Mouse (Mus musculus): ENCODE results near the gene Barhl2. TPM values are rescaled to one million over a fixed set of nuclear protein-coding genes. Genes with fewer than 3 reads are reported as not detected.

Barhl2 gene
- total RNA-seq, 2 experiments from 2014 or later = 0.84 to 2.5 TPM

DNA sequence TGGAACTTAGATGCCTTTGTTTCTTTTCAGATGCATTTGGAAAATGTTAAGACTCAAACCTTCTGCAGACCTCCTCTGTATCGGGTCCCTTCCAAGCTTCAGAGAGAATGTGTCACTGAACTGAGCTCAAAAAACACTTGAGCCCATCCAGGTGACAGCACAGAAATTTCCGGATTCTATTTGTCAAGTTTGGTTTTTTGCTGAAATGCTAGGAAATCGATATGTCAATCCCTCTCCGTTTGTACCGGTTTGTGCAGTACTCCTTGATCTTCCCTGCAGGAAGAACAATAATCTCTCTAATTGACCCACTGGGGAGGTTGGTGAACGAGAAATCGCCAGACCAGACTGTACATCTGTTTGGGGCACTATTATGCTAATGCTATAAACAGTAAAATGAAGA, 2.0 kb downstream of the Barhl2 start:
- no peak for DNase-seq
- intact Hi-C loops (cut with DNase I) = loop anchor here (5.0 kb wide), 1 partner anchor 454 kb away; no protein-coding TSS in a partner anchor

- intact Hi-C loops (cut with DNase I) = loop anchor here (5.0 kb wide), 1 partner anchor 453 kb away; no protein-coding TSS in a partner anchor
- DNase-seq = no peak
Measured at GRCm38 (mm10) chr5:106455106-106455920, 2.7 kb downstream of the Barhl2 start.

DNA sequence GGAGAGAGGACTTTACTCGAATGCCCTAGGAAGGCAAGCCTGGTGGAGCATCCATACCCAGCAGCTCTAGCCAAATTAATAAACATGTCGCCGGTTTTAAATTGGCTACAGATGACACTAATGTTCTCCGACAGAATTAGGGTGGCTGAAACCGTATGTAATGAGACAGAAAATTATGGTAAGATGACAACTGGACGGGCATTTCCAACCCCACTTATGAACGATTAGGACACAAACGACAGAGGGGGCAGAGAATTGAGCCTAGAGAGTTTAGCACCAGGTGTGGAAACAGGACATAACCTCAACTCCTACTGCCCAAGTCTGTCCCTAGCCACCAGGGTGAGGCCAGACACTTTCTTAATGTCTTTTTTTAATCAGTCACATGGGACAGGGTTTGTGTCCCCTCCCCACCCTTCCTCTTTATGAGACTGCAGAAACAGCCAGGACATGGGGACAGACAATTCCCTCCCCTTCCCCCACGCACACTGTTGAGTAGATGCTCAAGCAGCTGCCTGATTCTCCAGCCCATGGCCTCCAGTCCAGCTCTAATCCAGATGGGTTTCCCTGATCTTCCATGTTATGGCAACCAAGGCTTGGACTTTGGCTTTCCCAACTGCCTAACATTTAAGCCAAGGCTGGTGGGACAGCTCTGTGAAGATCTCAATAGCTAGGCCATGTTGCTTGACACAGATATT, 3.4 kb downstream of the Barhl2 start:
- DNase-seq = peak; percentile 59
- intact Hi-C loops (cut with DNase I) = loop anchor here (5.0 kb wide), 1 partner anchor 452 kb away; no protein-coding TSS in a partner anchor

- intact Hi-C loops (cut with DNase I) = no loop called here
- peak; percentile 61 for DNase-seq
Measured at GRCm38 (mm10) chr5:106453886-106454321, 4.1 kb downstream of the Barhl2 start.

DNA sequence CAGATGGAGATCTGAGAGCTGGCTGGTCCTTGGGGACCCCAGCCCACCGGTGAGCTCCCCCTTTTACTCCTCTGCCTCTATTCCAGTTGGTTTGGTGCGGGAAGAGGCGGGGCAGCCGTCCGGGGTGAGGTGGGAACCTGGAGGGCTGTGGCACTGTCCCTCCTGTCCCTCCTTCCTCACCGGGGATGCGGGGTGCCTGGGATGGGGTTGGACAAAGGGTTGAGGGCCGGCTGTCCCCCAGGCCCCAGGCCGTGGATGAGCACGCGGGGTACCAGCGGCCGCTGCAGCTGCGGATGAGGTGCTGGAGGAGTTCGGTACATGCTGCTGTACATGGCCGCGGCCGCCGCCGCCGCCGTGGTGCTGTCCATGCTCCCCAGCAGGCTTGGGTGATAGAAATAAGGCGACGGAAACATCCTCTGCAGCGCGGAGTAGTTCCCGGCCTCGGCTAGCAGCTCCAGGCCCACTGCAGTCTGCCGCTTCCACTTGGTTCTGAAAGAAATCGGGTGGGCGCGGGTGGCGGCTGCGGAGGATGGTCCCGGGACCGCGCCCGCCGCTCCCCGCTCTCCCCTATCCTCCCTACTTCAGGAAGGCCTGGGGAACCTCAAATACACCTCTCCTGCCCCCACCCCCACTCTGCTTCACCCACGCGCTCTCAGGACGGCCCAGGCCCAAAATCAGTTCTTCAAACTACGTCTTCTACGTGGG, 4.6 kb downstream of the Barhl2 start:
- DNase-seq = peak; percentile 58
- intact Hi-C loops (cut with DNase I) = no loop called here

- intact Hi-C loops (cut with DNase I) = no loop called here
- no peak for DNase-seq
Measured at GRCm38 (mm10) chr5:106452686-106453085, 5.3 kb downstream of the Barhl2 start.

DNA sequence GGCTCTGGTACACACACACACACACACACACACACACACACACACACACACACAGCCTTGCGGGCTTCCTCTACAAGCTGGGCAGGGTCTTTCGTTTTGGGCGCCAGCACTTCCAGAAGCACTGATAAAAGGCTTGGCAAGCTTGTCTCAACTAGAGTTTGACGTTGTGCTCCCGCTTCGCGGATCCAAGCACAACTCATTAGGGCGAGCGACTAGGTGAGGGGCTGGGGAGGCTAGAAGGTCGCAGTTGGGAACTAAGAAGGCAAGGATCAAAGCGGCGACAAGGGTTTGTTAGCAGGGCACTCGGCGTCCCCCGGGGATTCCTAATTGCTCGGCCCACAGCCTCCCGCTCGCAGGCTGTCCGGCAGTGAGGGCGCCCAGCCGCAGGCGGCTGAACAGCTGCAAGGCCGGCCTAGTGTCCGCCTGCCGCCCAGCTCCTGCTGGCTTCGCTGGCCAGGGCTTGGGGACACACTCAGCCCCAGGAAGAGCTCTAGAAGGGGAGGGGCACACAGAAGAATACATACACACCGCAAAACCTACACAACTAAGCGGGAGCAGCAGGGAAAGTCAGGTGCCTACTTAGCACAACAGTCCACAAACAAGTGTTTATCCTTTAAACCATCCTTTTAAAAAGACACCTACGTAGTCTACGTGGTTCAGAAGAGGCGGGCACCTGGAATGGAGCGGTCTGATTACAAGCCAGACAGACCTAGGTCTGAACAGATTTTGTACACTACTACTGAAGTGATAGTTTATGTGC, 6.1 kb downstream of the Barhl2 start:
- intact Hi-C loops (cut with DNase I) = no loop called here
- peak; percentile 81 for DNase-seq

GRCm38 (mm10) chr5:106450426-106451160, 7.4 kb downstream of the Barhl2 start:
- no peak for DNase-seq
- intact Hi-C loops (cut with DNase I) = no loop called here

DNA sequence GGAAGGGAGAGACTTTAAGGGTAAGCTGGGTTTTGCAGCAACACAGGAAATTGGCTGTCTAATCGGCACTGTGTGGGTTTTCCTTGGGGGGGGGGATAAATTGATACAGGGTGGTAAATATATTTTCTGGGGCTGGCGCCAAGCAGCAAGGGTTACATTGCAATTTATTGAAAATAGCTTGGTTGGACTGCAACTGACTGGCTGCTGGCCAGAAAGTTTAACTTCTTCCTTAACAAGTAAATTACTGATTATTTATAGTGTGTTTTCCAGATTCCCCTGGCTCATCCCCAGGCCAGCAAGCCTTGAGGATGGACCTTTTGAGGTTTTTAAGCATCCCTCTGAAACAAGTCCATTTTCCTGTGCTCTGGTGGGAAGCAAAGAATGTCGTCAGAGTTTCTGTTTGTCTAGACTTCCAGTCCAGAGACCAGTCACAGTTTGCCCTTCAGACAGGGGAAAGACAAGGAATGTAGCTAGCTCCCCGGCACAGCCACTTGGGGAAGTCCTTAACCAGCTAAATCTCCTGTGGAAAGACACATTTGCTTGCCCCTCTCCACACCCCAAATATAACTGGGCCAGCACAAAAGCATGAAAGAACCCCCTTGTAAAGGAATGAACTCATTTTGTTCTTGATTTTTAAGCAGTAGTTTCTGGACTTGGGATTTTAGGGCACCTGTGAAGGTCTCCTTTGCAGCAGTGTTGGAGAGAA, 8.1 kb downstream of the Barhl2 start:
- DNase-seq = no peak
- intact Hi-C loops (cut with DNase I) = no loop called here

GRCm38 (mm10) chr5:106448798-106449125, 9.2 kb downstream of the Barhl2 start:
- no peak for DNase-seq
- intact Hi-C loops (cut with DNase I) = no loop called here

DNA sequence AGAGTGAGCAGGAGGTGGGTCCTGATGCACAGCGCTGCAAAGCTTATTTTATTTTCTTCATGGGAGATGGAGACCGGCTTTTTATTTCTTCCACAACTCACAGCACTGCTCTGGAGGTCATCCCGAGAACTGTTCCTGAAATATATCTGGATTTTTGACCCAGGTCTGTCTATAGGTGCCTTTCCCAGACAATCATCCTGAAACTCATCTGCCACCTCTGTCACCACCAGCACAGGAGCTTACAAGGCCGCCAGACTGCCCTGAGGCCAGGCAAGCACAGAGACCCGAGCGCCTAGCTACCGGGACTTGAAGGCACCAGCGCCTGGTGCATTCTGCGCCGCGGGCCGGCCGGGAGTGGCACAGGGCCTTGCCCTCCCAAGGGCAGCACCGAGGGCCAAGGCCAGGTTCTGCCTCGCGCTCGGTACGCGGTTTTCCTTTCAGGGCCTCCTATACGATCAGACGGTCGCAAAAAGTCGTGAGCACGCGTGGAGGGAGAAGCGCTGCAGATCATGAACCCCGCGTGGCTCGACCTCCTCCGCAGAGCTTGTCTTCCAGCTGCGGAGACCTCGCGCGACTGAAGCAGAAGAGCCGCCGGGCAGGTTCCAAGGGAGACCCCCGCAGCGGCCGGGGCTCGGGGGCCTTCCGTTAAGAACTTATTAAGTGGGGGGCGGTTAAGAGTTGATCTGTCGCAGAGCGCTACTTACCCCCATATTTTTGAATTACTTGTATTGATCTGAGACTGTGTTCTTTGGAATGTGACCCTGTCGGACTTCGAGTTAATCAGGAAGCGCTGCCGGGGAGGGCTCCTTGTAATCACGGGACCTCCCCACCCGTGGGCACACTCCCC, 9.8 kb downstream of the Barhl2 start:
- no peak for DNase-seq
- intact Hi-C loops (cut with DNase I) = no loop called here

DNA sequence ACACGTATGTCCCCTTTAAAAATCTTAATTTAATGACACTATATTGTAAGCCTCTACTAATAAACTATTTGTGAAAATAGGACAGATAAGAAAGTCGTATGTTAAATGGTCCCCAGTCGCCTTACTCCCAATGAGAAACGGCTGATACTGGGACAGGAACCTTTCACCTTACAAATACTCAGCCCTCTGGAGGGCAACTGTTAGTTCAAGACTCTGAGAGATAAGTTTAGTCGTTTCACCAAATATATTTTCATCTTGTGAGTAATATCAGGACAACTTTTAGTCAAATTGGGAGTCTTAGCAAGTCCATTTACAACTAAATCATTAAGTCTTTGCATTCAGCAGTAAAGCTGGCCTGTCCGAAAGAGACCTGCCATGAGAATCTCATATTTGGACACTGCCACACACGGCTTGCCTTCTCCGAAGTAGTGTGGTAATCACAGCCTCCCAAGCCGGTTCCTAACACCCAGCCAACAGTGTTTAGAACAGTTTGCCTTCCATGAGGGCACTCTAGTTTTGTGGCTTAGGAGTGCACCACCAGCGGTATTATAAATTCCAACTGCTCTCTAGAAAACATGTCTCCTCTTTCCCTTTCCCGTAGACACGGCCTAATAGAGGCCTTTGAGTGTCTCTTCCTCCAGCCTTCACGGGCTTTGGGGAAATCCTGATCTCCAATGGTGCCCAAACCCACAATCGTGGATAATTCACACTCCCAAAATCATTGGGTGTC, 10.7 kb downstream of the Barhl2 start:
- DNase-seq = no peak
- intact Hi-C loops (cut with DNase I) = no loop called here

- peak; percentile 76 for DNase-seq
- intact Hi-C loops (cut with DNase I) = no loop called here
Measured at GRCm38 (mm10) chr5:106446593-106446992, 11.4 kb downstream of the Barhl2 start.

DNA sequence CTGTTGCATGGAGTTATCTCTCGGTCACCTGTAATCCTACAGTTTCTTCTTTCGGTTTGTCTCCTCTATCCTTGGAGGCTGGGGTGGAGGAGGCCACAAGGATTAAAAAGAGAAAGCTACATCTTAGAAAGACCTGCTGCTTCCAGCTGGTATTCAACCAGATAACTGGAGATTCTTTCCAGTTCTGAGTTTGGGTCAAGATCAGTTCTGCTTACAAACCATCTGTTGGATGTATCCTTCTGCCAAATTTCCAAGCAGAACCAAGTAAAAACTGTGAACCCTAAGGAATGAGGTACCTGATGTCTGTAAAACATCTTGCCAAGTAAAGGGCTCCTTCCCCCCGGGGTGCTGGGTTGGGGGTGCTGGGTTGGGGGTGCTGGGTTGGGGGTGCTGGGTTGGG, 12.3 kb downstream of the Barhl2 start:
- intact Hi-C loops (cut with DNase I) = no loop called here
- DNase-seq = no peak

- intact Hi-C loops (cut with DNase I) = no loop called here
- no peak for DNase-seq
Measured at GRCm38 (mm10) chr5:106438916-106439315, 19.1 kb downstream of the Barhl2 start.

GRCm38 (mm10) chr5:106426069-106426468, 31.9 kb downstream of the Barhl2 start:
- DNase-seq = no peak
- intact Hi-C loops (cut with DNase I) = no loop called here

DNA sequence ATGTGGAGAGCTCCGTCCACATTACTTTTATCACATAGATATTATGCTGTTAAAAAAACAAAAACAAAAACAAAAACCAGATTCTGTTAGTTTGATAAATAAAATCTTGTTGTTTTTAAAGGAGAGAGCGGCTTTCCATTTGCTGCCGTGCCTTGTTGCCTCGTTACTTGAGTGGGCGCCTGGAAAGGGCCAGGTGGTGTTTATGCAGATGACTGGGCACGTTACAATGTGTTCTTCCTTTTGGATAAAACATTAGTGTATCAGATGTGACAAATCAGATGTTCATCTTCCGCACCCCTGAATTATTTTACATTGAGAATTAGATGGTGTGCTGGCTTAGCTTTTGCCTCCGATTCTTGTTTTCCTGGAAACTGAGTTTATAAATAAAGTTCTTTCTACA, 37.1 kb downstream of the Barhl2 start:
- intact Hi-C loops (cut with DNase I) = no loop called here
- peak; percentile 80 for DNase-seq

DNA sequence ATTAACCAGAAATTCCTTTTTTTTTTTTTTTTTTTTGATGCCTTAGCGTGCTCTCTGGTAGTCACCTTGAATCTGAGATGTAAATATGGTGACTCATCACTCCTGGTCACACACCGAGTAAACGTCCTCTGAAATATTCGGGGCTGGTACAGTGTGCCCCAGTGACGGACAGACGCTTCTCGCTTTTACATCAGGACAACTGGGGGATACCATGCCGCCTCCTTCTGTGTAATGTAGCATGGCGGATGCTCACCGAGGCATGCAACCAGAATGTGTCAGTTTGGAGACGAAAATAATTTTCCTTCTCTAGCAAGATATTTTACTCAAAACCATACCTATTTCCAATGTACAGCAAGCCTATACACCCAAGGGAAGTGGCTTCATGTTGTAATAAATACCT, 37.6 kb downstream of the Barhl2 start:
- intact Hi-C loops (cut with DNase I) = no loop called here
- peak; percentile 72 for DNase-seq

Measured in left cerebral cortex, postnatal 4 days (tissue).